Mouse (Mus musculus) brain, embryonic 14.5 days (tissue): ENCODE data around the gene Vrk3.

Experiments
- CTCF ChIP-seq: fragments of 200-500 bp; IDR thresholded peaks from 2 replicates; pipeline ENCODE4 v1.5.1; 2012; ENCODE audit warnings: inconsistent platforms, mild to moderate bottlenecking, moderate library complexity, borderline replicate concordance; ENCODE audit not compliant: insufficient read depth, insufficient read length; ENCODE audit errors: extremely low read depth
- POLR2A ChIP-seq: fragments of 200-500 bp; IDR thresholded peaks from 2 replicates; pipeline ENCODE4 v1.6.1; 2012; ENCODE audit warnings: mild to moderate bottlenecking, inconsistent platforms, borderline replicate concordance; ENCODE audit not compliant: poor library complexity, insufficient read depth, insufficient read length, severe bottlenecking; ENCODE audit errors: extremely low read depth

DNA sequence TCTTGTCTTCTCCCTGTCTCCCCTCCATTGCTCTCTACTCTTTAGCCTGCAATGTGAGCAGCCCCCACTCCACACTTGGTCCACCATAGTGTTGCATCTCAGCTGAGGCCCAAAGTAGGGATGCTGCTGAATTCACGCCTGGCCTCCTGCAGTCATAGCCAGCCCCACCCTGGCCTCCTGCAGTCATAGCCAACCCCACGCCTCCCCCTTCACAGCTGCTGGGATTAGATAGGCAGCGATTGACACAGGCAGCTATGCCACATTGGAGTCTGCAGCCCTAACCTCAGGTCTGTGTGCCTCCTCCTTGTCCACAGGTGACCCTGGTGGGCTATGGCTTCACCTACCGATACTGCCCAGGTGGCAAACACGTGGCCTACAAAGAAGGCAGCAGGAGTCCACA lies 19.9 kb downstream of the Vrk3 start:
- TF ChIP-seq POLR2A (no peak), CTCF (no peak)
